Mouse (Mus musculus): ENCODE results near the gene Msh6.
"Not testable (repeated sequence)": the region's sequence is repeated elsewhere in the genome, so short reads cannot be mapped to it uniquely, and the experiment has no call there.

Gene Msh6

GRCm38 (mm10) chr17:87974629-87975228 lies at the start of gene Msh6:
Msh6 (plus strand) TSS chr17:87975062.
- peak; percentile 87 for DNase-seq (ENCODE audit: low read depth, low spot score)

- DNase-seq (ENCODE audit: low read depth, low spot score), result no peak
Observed at GRCm38 (mm10) chr17:87934326-87934725, 40.5 kb upstream of the Msh6 start.

GRCm38 (mm10) chr17:87934736-87935135 lies 40.1 kb upstream of the Msh6 start:
- DNase-seq (ENCODE audit: low read depth, low spot score), result no peak

GRCm38 (mm10) chr17:87936156-87936555 lies 38.7 kb upstream of the Msh6 start:
- no peak for DNase-seq (ENCODE audit: low read depth, low spot score)

- peak; percentile 48 for DNase-seq (ENCODE audit: low read depth, low spot score)
Observed at GRCm38 (mm10) chr17:87948965-87949584, 25.8 kb upstream of the Msh6 start.

- not testable (repeated sequence) for DNase-seq (ENCODE audit: low read depth, low spot score)
Observed at GRCm38 (mm10) chr17:87954618-87955124, 20.2 kb upstream of the Msh6 start.

- no peak for DNase-seq (ENCODE audit: low read depth, low spot score)
Observed at GRCm38 (mm10) chr17:87957096-87957840, 17.6 kb upstream of the Msh6 start.

- no peak for DNase-seq (ENCODE audit: low read depth, low spot score)
Observed at GRCm38 (mm10) chr17:87958283-87958682, 16.6 kb upstream of the Msh6 start.

GRCm38 (mm10) chr17:87959406-87959805 lies 15.5 kb upstream of the Msh6 start:
- not testable (repeated sequence) for DNase-seq (ENCODE audit: low read depth, low spot score)

- DNase-seq (ENCODE audit: low read depth, low spot score), result not testable (repeated sequence)
Observed at GRCm38 (mm10) chr17:87959931-87960330, 14.9 kb upstream of the Msh6 start.

- DNase-seq (ENCODE audit: low read depth, low spot score), result no peak
Observed at GRCm38 (mm10) chr17:87963081-87964075, 11.5 kb upstream of the Msh6 start.

GRCm38 (mm10) chr17:87968483-87968926 lies 6.4 kb upstream of the Msh6 start:
- not testable (repeated sequence) for DNase-seq (ENCODE audit: low read depth, low spot score)

- not testable (repeated sequence) for DNase-seq (ENCODE audit: low read depth, low spot score)
Observed at GRCm38 (mm10) chr17:87971696-87972591, 2.9 kb upstream of the Msh6 start.

GRCm38 (mm10) chr17:87972856-87973255 lies 2.0 kb upstream of the Msh6 start:
- DNase-seq (ENCODE audit: low read depth, low spot score), result no peak

GRCm38 (mm10) chr17:87973261-87974167 lies 1.3 kb upstream of the Msh6 start:
- DNase-seq (ENCODE audit: low read depth, low spot score), result no peak

GRCm38 (mm10) chr17:87975229-87975853 lies 479 bp downstream of the Msh6 start:
- peak; percentile 32 for DNase-seq (ENCODE audit: low read depth, low spot score)

GRCm38 (mm10) chr17:87976154-87976806 lies 1.4 kb downstream of the Msh6 start:
- DNase-seq (ENCODE audit: low read depth, low spot score), result no peak

- DNase-seq (ENCODE audit: low read depth, low spot score), result not testable (repeated sequence)
Observed at GRCm38 (mm10) chr17:87976927-87977326, 2.1 kb downstream of the Msh6 start.

Data from retina, postnatal 7 days (tissue).